Mouse (Mus musculus): ENCODE data around the gene Ybx1. TPM values are rescaled to one million over a fixed set of nuclear protein-coding genes. Genes with fewer than 3 reads are reported as not detected.

Gene Ybx1
- polyA plus RNA-seq, 1 experiment from 2014 or later = 590 TPM

DNA sequence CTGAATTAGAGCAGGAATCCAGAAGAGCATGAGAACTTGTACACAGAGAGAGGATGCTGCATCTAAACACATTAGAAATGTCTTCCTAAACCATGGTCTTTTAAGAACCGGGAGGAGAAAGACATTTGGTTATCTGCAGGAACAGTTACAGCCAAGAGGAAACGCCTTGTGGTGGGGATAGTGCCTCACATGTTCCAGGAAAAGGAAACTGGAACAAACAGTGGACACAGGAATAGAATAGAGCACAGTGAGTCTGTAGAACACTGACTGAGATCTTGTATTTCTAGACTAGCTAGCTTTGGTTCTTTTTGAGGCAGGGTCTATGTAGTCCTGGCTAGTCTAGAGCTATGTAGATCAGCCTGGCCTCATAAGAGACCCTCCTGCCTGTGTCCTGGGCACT, 19.2 kb downstream of the Ybx1 start:
- ChIA-PET CTCF (interaction anchor here (1.5 kb wide), 1 partner anchor 9 kb away, joined by 4 read pairs; no protein-coding TSS in a partner anchor), POLR2A (interaction anchor here (0.6 kb wide), 1 partner anchor 52 kb away, joined by 3 read pairs; no protein-coding TSS in a partner anchor)
- no peaks in the 10 kb centered on the region for H3K27me3 ChIP-seq
- in situ Hi-C loops (cut with MboI; ENCODE audit: low pct_unique_long_range_greater_than_20kb) = no loop called here
- DNase-seq (ENCODE audit: low read depth, low spot score) = no peak
- TF ChIP-seq CTCF (IDR thresholded peaks at IDR 0.05) = no peak
- no peak for ATAC-seq

DNA sequence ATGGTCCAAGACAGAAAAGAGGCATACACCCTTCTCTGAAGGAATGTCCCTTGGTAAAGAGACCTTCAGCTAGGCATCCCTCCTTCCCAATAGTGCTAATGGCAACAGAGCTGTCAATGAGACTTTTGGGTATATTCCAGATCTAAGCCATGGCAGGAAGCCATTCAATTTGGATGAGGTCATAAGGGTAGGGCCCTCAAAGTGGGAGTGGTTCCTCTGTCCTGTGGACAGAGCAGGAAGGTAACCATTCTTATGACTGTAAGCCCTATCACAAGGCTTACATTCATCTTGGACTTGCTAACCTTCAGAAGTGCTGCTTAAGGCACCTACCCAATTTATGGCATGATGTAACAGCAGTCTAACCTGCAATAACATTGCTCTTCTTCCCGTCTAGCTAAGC, 19.8 kb downstream of the Ybx1 start:
- POLR2A ChIA-PET = no interaction called here
- ATAC-seq = no peak
- in situ Hi-C loops (cut with MboI; ENCODE audit: low pct_unique_long_range_greater_than_20kb) = no loop called here
- TF ChIP-seq CTCF (IDR thresholded peaks at IDR 0.05) = no peak
- H3K27me3 ChIP-seq = no peaks in the 10 kb centered on the region
- no peak for DNase-seq (ENCODE audit: low read depth, low spot score)
- CTCF ChIA-PET = no interaction called here

DNA sequence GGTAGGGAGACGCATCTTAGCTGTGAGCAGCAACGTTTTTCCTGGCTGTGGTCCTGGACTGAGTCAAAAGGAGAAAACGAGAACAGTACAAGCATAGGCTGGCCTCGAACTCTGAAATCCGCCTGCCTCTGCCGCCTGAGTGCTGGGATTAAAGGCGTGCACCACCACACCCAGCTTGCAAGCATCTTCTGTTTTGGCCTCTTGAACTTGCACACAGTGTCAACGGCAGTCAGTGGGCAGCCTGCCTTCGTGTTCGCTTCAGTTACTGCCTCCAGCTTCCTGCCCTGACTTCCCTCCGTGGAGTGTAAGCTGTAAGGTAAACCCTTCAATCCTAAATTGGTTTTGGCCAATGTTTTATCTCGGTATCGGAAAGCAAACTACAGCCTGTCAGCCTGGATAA, 27.8 kb downstream of the Ybx1 start:
- ChIA-PET CTCF (interaction anchor here (1.4 kb wide), 1 partner anchor 19 kb away, joined by 5 read pairs; no protein-coding TSS in a partner anchor), POLR2A (interaction anchor here (0.6 to 1.2 kb wide), 2 partner anchors 11 to 35 kb away, joined by 3 to 4 read pairs; no protein-coding TSS in a partner anchor)
- no peak for TF ChIP-seq CTCF (IDR thresholded peaks at IDR 0.05)
- no peak for ATAC-seq
- in situ Hi-C loops (cut with MboI; ENCODE audit: low pct_unique_long_range_greater_than_20kb) = no loop called here
- DNase-seq (ENCODE audit: low read depth, low spot score) = no peak
- H3K27me3 ChIP-seq = no peaks in the 10 kb centered on the region

DNA sequence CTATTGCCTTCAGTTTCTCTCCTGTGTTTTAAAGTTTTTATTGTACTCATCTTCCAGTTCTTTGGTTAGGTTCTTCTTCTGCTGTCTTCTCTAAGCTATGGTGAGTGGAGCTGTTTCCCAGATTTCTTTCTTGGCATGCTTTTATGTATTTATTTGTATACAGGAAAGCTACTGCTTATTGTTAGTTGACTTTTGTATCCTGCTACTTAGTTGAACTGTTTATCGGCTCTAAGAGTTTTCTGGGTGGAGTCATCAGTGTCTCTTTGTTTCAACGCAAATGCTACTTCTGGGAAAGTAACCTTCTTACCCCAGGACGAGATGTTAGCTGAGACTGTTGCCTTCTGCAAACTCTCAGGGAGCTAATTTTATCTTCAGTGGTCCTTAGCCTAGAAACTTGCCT, 30.9 kb downstream of the Ybx1 start:
- no peak for DNase-seq (ENCODE audit: low read depth, low spot score)
- H3K27me3 ChIP-seq = no peaks in the 10 kb centered on the region
- no peak for ATAC-seq
- TF ChIP-seq CTCF (IDR thresholded peaks at IDR 0.05) = no peak
- ChIA-PET POLR2A (no interaction called here), CTCF (interaction anchor here (1.4 to 1.5 kb wide), 2 partner anchors 12 to 20 kb away, joined by 3 to 5 read pairs; no protein-coding TSS in a partner anchor)
- in situ Hi-C loops (cut with MboI; ENCODE audit: low pct_unique_long_range_greater_than_20kb) = no loop called here

DNA sequence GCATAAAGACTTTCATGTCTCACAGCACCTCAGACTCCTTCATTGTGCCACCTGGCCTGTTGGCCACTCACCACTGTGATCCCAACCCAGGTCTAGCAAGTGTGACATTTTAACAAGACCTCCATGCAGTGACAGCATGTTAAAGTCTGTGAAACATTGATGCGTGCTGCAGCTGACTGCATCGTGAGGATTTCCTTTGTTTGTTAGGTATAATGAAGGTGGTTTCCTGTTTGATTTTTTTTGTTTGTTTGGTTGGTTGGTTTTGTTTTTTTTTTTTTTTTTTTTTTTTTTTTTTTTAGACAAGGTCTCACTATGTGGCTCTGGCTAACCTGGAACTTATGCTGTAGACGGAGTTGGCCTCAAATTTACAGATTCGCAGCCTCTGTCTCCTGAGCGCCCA, 31.9 kb downstream of the Ybx1 start:
- DNase-seq (ENCODE audit: low read depth, low spot score) = no peak
- CTCF ChIA-PET = interaction anchor here (1.5 kb wide), 1 partner anchor 12 kb away, joined by 5 read pairs; no protein-coding TSS in a partner anchor
- in situ Hi-C loops (cut with MboI; ENCODE audit: low pct_unique_long_range_greater_than_20kb) = no loop called here
- TF ChIP-seq CTCF (IDR thresholded peaks at IDR 0.05) = no peak
- no peak for ATAC-seq
- no peaks in the 10 kb centered on the region for H3K27me3 ChIP-seq
- POLR2A ChIA-PET = interaction anchor here (0.7 kb wide), 1 partner anchor 113 kb away, joined by 3 read pairs; no protein-coding TSS in a partner anchor

DNA sequence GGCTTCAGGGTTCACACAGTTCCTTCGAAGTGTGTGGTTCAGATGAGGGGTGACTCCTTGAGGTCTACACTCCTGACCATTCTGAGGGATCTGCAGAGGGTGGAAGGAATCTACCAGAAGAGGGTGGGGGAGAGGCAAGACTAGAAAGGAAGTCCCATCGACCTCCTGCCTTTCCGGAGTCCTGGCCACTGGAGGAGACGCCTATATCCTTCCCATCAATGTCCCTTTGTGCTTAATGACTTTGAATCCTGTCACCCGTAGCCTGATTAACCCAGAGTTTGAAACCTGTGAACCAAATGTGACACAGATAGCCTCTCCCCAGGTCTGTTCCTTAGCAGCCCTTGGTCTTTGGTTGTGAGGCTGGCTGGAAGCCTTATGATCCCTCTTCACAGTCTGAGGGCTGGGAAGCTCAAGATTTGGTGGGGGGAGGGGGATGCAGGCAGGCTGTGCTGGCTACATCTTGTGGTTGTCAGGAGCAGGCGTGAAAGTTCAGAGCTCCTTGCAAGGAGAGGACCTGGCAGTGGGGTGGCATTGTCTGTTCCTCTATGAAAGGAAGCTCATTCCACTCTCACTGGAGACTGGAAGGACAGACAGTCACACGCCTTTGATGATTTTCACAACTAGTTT, 33.2 kb downstream of the Ybx1 start:
- ATAC-seq (no peak), DNase-seq (ENCODE audit: low read depth, low spot score) (no peak)
- H3K27me3 ChIP-seq = no peaks in the 10 kb centered on the region
- ChIA-PET POLR2A (no interaction called here), CTCF (no interaction called here)
- in situ Hi-C loops (cut with MboI; ENCODE audit: low pct_unique_long_range_greater_than_20kb) = no loop called here
- no peak for TF ChIP-seq CTCF (IDR thresholded peaks at IDR 0.05)

DNA sequence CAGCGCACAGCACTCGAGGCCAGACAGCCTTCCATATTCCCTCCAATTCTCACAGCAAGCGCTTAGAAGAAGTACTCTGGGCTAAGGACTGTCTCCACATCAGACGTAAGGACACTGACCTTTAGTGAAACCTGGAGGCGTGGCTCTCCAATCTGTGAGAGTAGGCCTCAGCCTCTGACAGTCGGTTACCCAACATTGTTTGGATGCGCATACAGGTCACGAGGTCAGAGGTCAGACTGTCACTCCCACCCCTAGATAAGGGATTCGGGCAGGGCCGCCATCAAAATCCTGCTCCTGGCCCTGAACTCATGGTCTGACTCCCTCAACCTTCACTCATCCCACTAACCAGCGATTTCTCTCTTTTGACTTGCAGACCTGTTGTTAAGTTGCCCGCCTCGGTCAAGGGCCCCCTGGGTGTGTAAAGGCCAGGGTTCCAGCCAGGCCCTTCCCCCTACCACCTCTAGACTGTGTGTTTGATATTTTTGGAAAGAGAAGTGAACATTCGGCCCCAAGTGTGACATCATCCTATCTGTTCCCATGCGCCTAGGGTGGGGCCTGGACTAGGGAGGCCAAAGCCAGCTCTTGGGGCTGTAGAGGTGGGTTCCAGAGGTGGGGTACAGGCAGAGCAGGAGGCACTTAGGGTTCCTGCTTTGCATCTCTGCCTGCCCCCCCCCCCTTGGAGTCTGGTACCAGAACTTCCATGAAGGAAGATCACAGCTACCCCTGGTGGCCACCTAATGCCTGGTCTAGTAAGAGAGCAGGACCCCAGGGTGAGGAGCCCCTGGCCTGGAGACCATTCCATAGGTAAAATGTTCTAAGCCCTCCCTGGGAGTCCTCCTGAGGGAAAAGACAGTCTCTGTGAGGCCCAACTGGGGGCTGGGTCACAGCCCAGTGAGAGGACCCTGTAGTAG, 34.8 kb downstream of the Ybx1 start:
- no peak for DNase-seq (ENCODE audit: low read depth, low spot score)
- in situ Hi-C loops (cut with MboI; ENCODE audit: low pct_unique_long_range_greater_than_20kb) = no loop called here

DNA sequence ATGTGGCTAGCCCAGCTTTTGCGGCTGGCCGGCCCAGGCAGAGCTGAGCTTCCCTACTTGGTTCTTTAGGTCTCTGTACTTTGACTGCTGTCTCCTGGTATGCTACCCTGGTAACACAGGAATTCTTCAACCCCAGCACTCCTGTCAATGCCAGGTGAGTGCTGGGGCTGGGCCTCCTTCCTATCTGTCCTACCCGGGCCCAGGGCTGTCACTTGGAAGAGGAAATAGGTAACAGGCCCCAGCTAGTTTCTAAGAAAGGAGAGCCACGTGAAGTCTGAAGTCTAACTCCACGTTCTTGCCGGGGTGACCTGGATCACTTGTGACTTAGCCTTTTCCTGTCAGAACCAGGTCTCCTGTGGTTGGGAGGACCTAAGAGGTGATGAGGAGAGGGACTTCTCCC, 37.3 kb downstream of the Ybx1 start:
- ATAC-seq (no peak), DNase-seq (ENCODE audit: low read depth, low spot score) (no peak)
- POLR2A ChIA-PET = no interaction called here
- in situ Hi-C loops (cut with MboI; ENCODE audit: low pct_unique_long_range_greater_than_20kb) = no loop called here
- CTCF ChIA-PET = no interaction called here
- H3K27me3 ChIP-seq = no peaks in the 10 kb centered on the region
- TF ChIP-seq CTCF (IDR thresholded peaks at IDR 0.05) = no peak

More for the DNA sequence above, 34.8 kb downstream of the Ybx1 start:
- no peak for TF ChIP-seq CTCF (IDR thresholded peaks at IDR 0.05)
- ChIA-PET CTCF (no interaction called here), POLR2A (interaction anchor here (0.7 kb wide), 1 partner anchor 919 kb away, joined by 3 read pairs; no protein-coding TSS in a partner anchor)
- ATAC-seq = no peak
- no peaks in the 10 kb centered on the region for H3K27me3 ChIP-seq

DNA sequence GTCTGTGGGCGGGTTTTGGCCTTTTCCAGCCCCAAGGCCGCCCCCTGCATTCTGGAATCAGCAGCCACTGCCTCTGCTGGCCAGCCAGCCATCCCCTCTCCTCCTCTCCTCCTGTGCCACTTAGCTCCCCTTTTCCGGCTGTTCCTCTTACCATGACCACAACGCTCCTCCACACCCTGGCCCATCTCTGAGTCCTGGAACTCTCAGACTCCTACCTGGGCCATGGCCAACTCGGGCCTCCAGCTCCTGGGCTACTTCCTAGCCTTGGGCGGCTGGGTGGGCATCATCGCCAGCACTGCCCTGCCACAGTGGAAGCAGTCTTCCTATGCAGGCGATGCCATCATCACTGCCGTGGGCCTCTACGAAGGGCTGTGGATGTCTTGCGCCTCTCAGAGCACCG, 39.1 kb downstream of the Ybx1 start, which contains the start of gene Cldn19:
Gene Cldn19, plus strand, starts transcription at position 64 of the 400 bp plus-strand sequence.
- no peak for DNase-seq (ENCODE audit: low read depth, low spot score)
- no peaks in the 10 kb centered on the region for H3K27me3 ChIP-seq
- in situ Hi-C loops (cut with MboI; ENCODE audit: low pct_unique_long_range_greater_than_20kb) = no loop called here
- ChIA-PET CTCF (interaction anchor here (1.1 to 1.8 kb wide), 2 partner anchors 26 to 28 kb away, joined by 4 to 6 read pairs; no protein-coding TSS in a partner anchor), POLR2A (no interaction called here)
- TF ChIP-seq CTCF (IDR thresholded peaks at IDR 0.05) = no peak
- peak; percentile 23 for ATAC-seq

DNA sequence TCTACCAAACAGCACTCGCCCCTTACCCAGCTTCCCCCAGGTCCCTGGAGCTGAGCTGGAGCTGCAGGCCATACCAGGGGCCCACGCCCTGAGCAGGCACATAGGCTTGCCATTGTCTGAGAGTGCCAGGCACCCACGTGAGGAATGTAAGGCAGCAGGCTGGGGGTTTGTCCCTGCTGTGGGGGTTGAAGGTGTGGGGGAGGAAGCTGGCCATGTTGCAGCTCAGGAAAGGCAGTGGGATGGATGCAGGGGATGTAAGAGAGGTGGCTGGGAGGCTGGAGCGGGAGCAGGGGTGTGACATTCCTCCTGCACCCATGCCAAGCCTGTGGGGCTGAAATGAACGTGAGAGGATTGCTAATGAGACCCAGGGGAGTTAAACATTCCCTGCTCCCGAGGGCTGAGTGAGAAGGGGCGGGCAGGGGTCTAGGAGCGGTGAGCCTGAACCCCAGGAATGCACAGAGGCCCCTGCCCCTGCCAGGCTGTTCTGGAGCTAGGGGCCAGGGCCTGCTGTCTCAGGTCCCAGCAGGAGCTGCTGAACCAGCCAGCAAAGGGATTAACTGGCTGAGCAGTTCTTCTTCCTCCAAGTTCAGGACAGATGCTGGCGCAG, 40.3 kb downstream of the Ybx1 start:
- ChIA-PET CTCF (interaction anchor here (1.0 to 1.8 kb wide), 5 partner anchors 8 to 407 kb away, joined by 3 to 6 read pairs (median 3); no protein-coding TSS in a partner anchor), POLR2A (interaction anchor here (1.3 kb wide), 1 partner anchor 10 kb away, joined by 4 read pairs; no protein-coding TSS in a partner anchor)
- in situ Hi-C loops (cut with MboI; ENCODE audit: low pct_unique_long_range_greater_than_20kb) = no loop called here
- TF ChIP-seq CTCF (IDR thresholded peaks at IDR 0.05) = no peak
- no peak for DNase-seq (ENCODE audit: low read depth, low spot score)
- peak; percentile 32 for ATAC-seq
- H3K27me3 ChIP-seq = no peaks in the 10 kb centered on the region
